ENCODE assay signal across 21 mouse cellular contexts in genomic region chr15:12571168-12571567, GRCm38 (mm10).
"Had no signal": no experiment of that assay in that cellular context is flagged by ENCODE, and none has a peak within 500 bp of the region (broad histone marks: within the 10 kb centered on the region; RNA-seq: fewer than 3 reads in every experiment).

No protein-coding gene starts in this region.

- H3K4me1 ChIP-seq: forebrain, embryonic 15.5 days; hindbrain, embryonic 13.5 days; hindbrain, embryonic 15.5 days; limb, embryonic 13.5 days; limb, embryonic 15.5 days had no signal

- H3K9me3 ChIP-seq: forebrain, embryonic 15.5 days; heart, embryonic 10.5 days; heart, embryonic 12.5 days; hindbrain, embryonic 13.5 days; hindbrain, embryonic 15.5 days; limb, embryonic 13.5 days; limb, embryonic 15.5 days; liver, embryonic 12.5 days had no signal

- H3K4me3 ChIP-seq: forebrain, embryonic 15.5 days; heart, embryonic 10.5 days; heart, embryonic 12.5 days; hindbrain, embryonic 13.5 days; hindbrain, embryonic 15.5 days; limb, embryonic 13.5 days; limb, embryonic 15.5 days; liver, embryonic 12.5 days had no signal

- H3K27ac ChIP-seq: forebrain, embryonic 15.5 days; heart, embryonic 10.5 days; hindbrain, embryonic 13.5 days; hindbrain, embryonic 15.5 days; hindbrain, postnatal 0 days; limb, embryonic 13.5 days; limb, embryonic 15.5 days; liver, embryonic 12.5 days had no signal

- H3K36me3 ChIP-seq: forebrain, embryonic 15.5 days; heart, embryonic 10.5 days; heart, embryonic 12.5 days; hindbrain, embryonic 13.5 days; hindbrain, embryonic 15.5 days; limb, embryonic 13.5 days; limb, embryonic 15.5 days; liver, embryonic 12.5 days had no signal

- ATAC-seq: forebrain, embryonic 15.5 days; forebrain, postnatal 0 days; hindbrain, postnatal 0 days; intestine, embryonic 16.5 days; liver, embryonic 12.5 days had no signal

- H3K4me2 ChIP-seq: forebrain, embryonic 15.5 days; heart, embryonic 12.5 days; hindbrain, embryonic 13.5 days; hindbrain, embryonic 15.5 days; limb, embryonic 13.5 days; limb, embryonic 15.5 days; liver, embryonic 12.5 days had no signal

- H3K9ac ChIP-seq: forebrain, embryonic 15.5 days; forebrain, postnatal 0 days; heart, embryonic 12.5 days; hindbrain, embryonic 13.5 days; hindbrain, embryonic 15.5 days; limb, embryonic 13.5 days; limb, embryonic 15.5 days; liver, embryonic 12.5 days had no signal

- H3K27me3 ChIP-seq: forebrain, embryonic 15.5 days; heart, embryonic 12.5 days; hindbrain, embryonic 13.5 days; hindbrain, embryonic 15.5 days; limb, embryonic 13.5 days; limb, embryonic 15.5 days; liver, embryonic 12.5 days had no signal

- DNase-seq: forebrain, postnatal 0 days; gastrocnemius, postnatal 14 days; gastrocnemius, postnatal 36 days; heart, adult 18-20 months; heart, postnatal 10 days; kidney, adult 18-20 months; kidney, adult 8-10 months; kidney, postnatal 36 days; layer of hippocampus, adult 9-11 months; layer of hippocampus, postnatal 36 days; left cerebral cortex, postnatal 4 days had no signal
